Mouse (Mus musculus) midbrain, embryonic 16.5 days (tissue): ENCODE results near the gene Sema4d. TPM values are rescaled to one million over a fixed set of nuclear protein-coding genes. Genes with fewer than 3 reads are reported as not detected.

Experiments used
- ATAC-seq: fragments of 200-750 bp; cut with Nextera tagmentation; 2 replicates; pipeline ENCODE4 v1.8.0; 2017; ENCODE audit warnings: moderate TSS enrichment
- H3K27ac ChIP-seq: fragments of 300-500 bp; sonication (generic); 2 replicates; pipeline ENCODE4 v1.5.1; 2014; ENCODE audit warnings: mild to moderate bottlenecking, low read length, mixed read lengths
- H3K27me3 ChIP-seq: fragments of 300-500 bp; sonication (generic); 2 replicates; pipeline ENCODE4 v1.6.1; 2014; ENCODE audit warnings: low read depth, low read length, mixed read lengths; ENCODE audit not compliant: control insufficient read depth, insufficient read depth
- H3K36me3 ChIP-seq: fragments of 300-500 bp; sonication (generic); 2 replicates; pipeline ENCODE4 v1.6.1; 2014; ENCODE audit warnings: mild to moderate bottlenecking, low read length, moderate library complexity, mixed read lengths; ENCODE audit not compliant: control insufficient read depth, insufficient read depth
- H3K4me1 ChIP-seq: fragments of 300-500 bp; sonication (generic); 2 replicates; pipeline ENCODE4 v1.6.1; 2014; ENCODE audit warnings: mild to moderate bottlenecking, low read length, mixed read lengths; ENCODE audit not compliant: control insufficient read depth, insufficient read depth
- H3K4me2 ChIP-seq: fragments of 300-500 bp; sonication (generic); 2 replicates; pipeline ENCODE4 v1.6.1; 2014; ENCODE audit warnings: mild to moderate bottlenecking, low read length, mixed read lengths
- H3K4me3 ChIP-seq: fragments of 300-500 bp; sonication (generic); 2 replicates; pipeline ENCODE4 v1.5.1; 2014; ENCODE audit warnings: low read depth, mild to moderate bottlenecking, low read length, moderate library complexity, mixed read lengths
- H3K9ac ChIP-seq: fragments of 300-500 bp; sonication (generic); 2 replicates; pipeline ENCODE4 v1.6.1; 2014; ENCODE audit warnings: low read depth, low read length, mixed read lengths
- H3K9me3 ChIP-seq: fragments of 300-500 bp; sonication (generic); replicated peaks from 2 replicates; pipeline ENCODE4 v1.6.1; 2014; ENCODE audit warnings: mild to moderate bottlenecking, low read length, mixed read lengths; ENCODE audit not compliant: control insufficient read depth, poor library complexity, severe bottlenecking
- WGBS: fragments of 180-500 bp; shearing (Covaris S2); extraction: QIAGEN DNeasy Blood & Tissue Kit; methylation state at CpG from one replicate; pipeline ENCODE4 v1.1.7; 2014; 5-methylcytosine and 5-hydroxymethylcytosine counted together
- polyA plus RNA-seq: library from polyadenylated mRNA; unstranded; fragments of >200 nt; fragmentation: Nextera tagmentation; extraction: Ambion mirVana; gene quantifications from 2 replicates; pipeline ENCODE4 v1.2.1, GENCODE M21; 2015

Gene Sema4d
- polyA plus RNA-seq, 1 experiment from 2014 or later = 16.7 TPM

- Histone ChIP-seq H3K27ac (no peak overlapping the region), H3K4me3 (no peak overlapping the region), H3K27me3 (no peaks in the 10 kb centered on the region), H3K4me1 (peaks cover 2% of the 10 kb centered on the region; the same call in 1 of the 2 replicates), H3K9ac (no peak overlapping the region), H3K9me3 (no peaks in the 10 kb centered on the region), H3K36me3 (no peaks in the 10 kb centered on the region), H3K4me2 (no peak overlapping the region)
- 89% methylated on average over 4 of the region's 4 CpGs for WGBS
- no peak for ATAC-seq
Observed at GRCm38 (mm10) chr13:51734556-51734955, 59.0 kb downstream of the Sema4d start.

- 48% methylated on average over 14 of the region's 14 CpGs for WGBS
- Histone ChIP-seq H3K4me2 (no peak overlapping the region), H3K9ac (no peak overlapping the region), H3K9me3 (no peaks in the 10 kb centered on the region), H3K27ac (no peak overlapping the region), H3K36me3 (no peaks in the 10 kb centered on the region), H3K4me1 (peaks cover 2% of the 10 kb centered on the region; the same call in 1 of the 2 replicates), H3K4me3 (no peak overlapping the region), H3K27me3 (no peaks in the 10 kb centered on the region)
- peak; percentile 49; the same call in 1 of the 2 replicates for ATAC-seq
Observed at GRCm38 (mm10) chr13:51732097-51732664, 61.4 kb downstream of the Sema4d start.

- Histone ChIP-seq H3K9ac (no peak overlapping the region), H3K27ac (no peak overlapping the region), H3K4me2 (no peak overlapping the region), H3K27me3 (no peaks in the 10 kb centered on the region), H3K36me3 (no peaks in the 10 kb centered on the region), H3K4me1 (peaks cover 2% of the 10 kb centered on the region; the same call in 1 of the 2 replicates), H3K9me3 (no peaks in the 10 kb centered on the region), H3K4me3 (no peak overlapping the region)
- ATAC-seq = no peak
- 88% methylated on average over 7 of the region's 7 CpGs for WGBS
Observed at GRCm38 (mm10) chr13:51731474-51731873, 62.1 kb downstream of the Sema4d start.

GRCm38 (mm10) chr13:51729887-51730361 is 63.6 kb downstream of the Sema4d start:
- no peak overlapping the region for H3K27ac ChIP-seq
- no peak for ATAC-seq

GRCm38 (mm10) chr13:51727364-51727763 is 66.2 kb downstream of the Sema4d start:
- no peak overlapping the region for H3K4me3 ChIP-seq
- no peak overlapping the region for H3K27ac ChIP-seq
- peaks cover 1% of the 10 kb centered on the region for H3K4me1 ChIP-seq
- ATAC-seq = no peak
- H3K4me2 ChIP-seq = no peak overlapping the region
- no peaks in the 10 kb centered on the region for H3K27me3 ChIP-seq
- H3K9ac ChIP-seq = no peak overlapping the region
- 85% methylated on average over 6 of the region's 7 CpGs for WGBS
- H3K36me3 ChIP-seq = no peaks in the 10 kb centered on the region
- no peaks in the 10 kb centered on the region for H3K9me3 ChIP-seq

More at GRCm38 (mm10) chr13:51729887-51730361, 63.6 kb downstream of the Sema4d start:
- H3K4me1 ChIP-seq = peaks cover 2% of the 10 kb centered on the region
- no peak overlapping the region for H3K9ac ChIP-seq
- H3K9me3 ChIP-seq = no peaks in the 10 kb centered on the region
- H3K4me3 ChIP-seq = no peak overlapping the region
- WGBS = 13% methylated on average over 4 of the region's 4 CpGs
- no peak overlapping the region for H3K4me2 ChIP-seq
- no peaks in the 10 kb centered on the region for H3K27me3 ChIP-seq
- H3K36me3 ChIP-seq = no peaks in the 10 kb centered on the region

- ATAC-seq = no peak
- H3K9ac ChIP-seq = no peak overlapping the region
- no peaks in the 10 kb centered on the region for H3K36me3 ChIP-seq
- no peaks in the 10 kb centered on the region; the same call in 1 of the 2 replicates for H3K4me1 ChIP-seq
- 80% methylated on average over 8 of the region's 8 CpGs for WGBS
- H3K9me3 ChIP-seq = no peaks in the 10 kb centered on the region
- no peak overlapping the region for H3K27ac ChIP-seq
- no peak overlapping the region for H3K4me3 ChIP-seq
- no peak overlapping the region for H3K4me2 ChIP-seq
- H3K27me3 ChIP-seq = no peaks in the 10 kb centered on the region
Observed at GRCm38 (mm10) chr13:51725926-51726574, 67.5 kb downstream of the Sema4d start.

GRCm38 (mm10) chr13:51725446-51725845 is 68.1 kb downstream of the Sema4d start:
- Histone ChIP-seq H3K4me1 (no peaks in the 10 kb centered on the region; the same call in 1 of the 2 replicates), H3K27me3 (no peaks in the 10 kb centered on the region), H3K9ac (no peak overlapping the region), H3K36me3 (0 out of 2 replicates have a peak, but pooled peaks cover under 1% of the 10 kb centered on the region), H3K9me3 (no peaks in the 10 kb centered on the region), H3K4me2 (no peak overlapping the region), H3K4me3 (no peak overlapping the region), H3K27ac (no peak overlapping the region)
- WGBS = 79% methylated on average over 7 of the region's 7 CpGs
- no peak for ATAC-seq

GRCm38 (mm10) chr13:51724566-51724965 is 69.0 kb downstream of the Sema4d start:
- Histone ChIP-seq H3K27ac (no peak overlapping the region), H3K4me2 (no peak overlapping the region), H3K36me3 (0 out of 2 replicates have a peak, but pooled peaks cover 4% of the 10 kb centered on the region), H3K4me1 (no peaks in the 10 kb centered on the region; the same call in 1 of the 2 replicates), H3K27me3 (no peaks in the 10 kb centered on the region), H3K9me3 (no peaks in the 10 kb centered on the region), H3K9ac (no peak overlapping the region), H3K4me3 (no peak overlapping the region)
- 82% methylated on average over 6 of the region's 6 CpGs for WGBS
- no peak for ATAC-seq

- Histone ChIP-seq H3K9me3 (no peaks in the 10 kb centered on the region), H3K27me3 (no peaks in the 10 kb centered on the region), H3K9ac (no peak overlapping the region), H3K4me2 (no peak overlapping the region), H3K4me3 (no peak overlapping the region), H3K36me3 (peaks cover 10% of the 10 kb centered on the region; the same call in 1 of the 2 replicates), H3K27ac (no peak overlapping the region), H3K4me1 (no peaks in the 10 kb centered on the region; the same call in 1 of the 2 replicates)
- 90% methylated on average over 5 of the region's 5 CpGs for WGBS
- no peak for ATAC-seq
Observed at GRCm38 (mm10) chr13:51723114-51723513, 70.4 kb downstream of the Sema4d start.
